Mouse (Mus musculus) urinary bladder, adult 2 months (tissue): ENCODE measurements around the gene Ackr2. TPM values are rescaled to one million over a fixed set of nuclear protein-coding genes. Genes with fewer than 3 reads are reported as not detected.

ENCODE experiments used
- DNase-seq: peaks from one replicate; pipeline ENCODE4 v3.0.0; 2022; ENCODE audit warnings: low spot score
- polyA plus RNA-seq: library from polyadenylated mRNA; depleted of rRNA; stranded (reverse); fragments of >200 nt; gene quantifications from 2 replicates; pipeline ENCODE4 v1.2.3, GENCODE M21; 2012

Gene Ackr2
- polyA plus RNA-seq, 1 experiment = 5.0 TPM

GRCm38 (mm10) chr9:121891301-121891700, 6.9 kb upstream of the Ackr2 start:
- no peak for DNase-seq

GRCm38 (mm10) chr9:121892057-121892687, 6.0 kb upstream of the Ackr2 start:
- DNase-seq = peak; percentile 17

GRCm38 (mm10) chr9:121894447-121894846, 3.7 kb upstream of the Ackr2 start:
- peak; percentile 13 for DNase-seq

- DNase-seq = peak; percentile 17
Observed at GRCm38 (mm10) chr9:121895392-121895993, 2.7 kb upstream of the Ackr2 start.

DNA sequence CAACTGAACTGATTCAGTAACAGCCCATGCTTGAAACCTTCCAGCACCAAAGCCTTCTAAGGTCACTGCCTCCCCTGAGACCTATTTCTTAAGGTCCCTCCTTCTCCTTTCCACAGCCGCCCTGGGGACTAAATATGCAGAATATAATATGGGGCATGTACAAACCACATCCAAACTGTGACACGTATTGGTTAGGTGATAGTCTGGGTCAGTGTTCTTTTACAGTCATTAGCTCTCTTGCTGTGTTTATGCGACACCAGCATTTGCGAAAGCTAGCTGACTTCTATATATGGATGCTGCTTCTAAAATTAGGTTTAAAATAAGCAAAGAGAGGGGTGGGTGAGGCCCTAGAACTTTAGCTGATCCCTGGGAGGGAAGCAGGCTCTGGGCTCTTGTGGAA, 1.3 kb upstream of the Ackr2 start:
- peak; percentile 13 for DNase-seq

DNA sequence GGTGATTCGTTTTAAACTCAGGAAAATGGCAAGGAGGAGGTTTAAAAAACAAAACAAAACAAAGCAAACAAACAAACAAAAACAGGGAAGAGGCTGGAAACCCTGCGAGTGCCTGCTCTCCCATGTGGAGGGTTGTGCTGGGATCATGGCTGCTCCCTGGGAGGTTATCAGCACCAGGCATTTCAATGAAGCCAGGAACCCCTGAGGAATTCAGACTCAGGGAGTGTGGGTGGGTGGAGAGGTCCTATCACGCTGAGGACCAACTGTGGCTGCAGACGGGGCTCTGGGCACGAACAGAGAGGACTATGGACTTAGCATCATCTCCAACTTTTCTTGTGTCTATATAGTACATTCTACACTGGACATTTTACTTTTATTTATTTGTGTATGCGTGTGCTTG, 1.2 kb downstream of the Ackr2 start:
- DNase-seq = peak; percentile 9

GRCm38 (mm10) chr9:121900282-121900855, 2.2 kb downstream of the Ackr2 start:
- DNase-seq = peak; percentile 15

DNA sequence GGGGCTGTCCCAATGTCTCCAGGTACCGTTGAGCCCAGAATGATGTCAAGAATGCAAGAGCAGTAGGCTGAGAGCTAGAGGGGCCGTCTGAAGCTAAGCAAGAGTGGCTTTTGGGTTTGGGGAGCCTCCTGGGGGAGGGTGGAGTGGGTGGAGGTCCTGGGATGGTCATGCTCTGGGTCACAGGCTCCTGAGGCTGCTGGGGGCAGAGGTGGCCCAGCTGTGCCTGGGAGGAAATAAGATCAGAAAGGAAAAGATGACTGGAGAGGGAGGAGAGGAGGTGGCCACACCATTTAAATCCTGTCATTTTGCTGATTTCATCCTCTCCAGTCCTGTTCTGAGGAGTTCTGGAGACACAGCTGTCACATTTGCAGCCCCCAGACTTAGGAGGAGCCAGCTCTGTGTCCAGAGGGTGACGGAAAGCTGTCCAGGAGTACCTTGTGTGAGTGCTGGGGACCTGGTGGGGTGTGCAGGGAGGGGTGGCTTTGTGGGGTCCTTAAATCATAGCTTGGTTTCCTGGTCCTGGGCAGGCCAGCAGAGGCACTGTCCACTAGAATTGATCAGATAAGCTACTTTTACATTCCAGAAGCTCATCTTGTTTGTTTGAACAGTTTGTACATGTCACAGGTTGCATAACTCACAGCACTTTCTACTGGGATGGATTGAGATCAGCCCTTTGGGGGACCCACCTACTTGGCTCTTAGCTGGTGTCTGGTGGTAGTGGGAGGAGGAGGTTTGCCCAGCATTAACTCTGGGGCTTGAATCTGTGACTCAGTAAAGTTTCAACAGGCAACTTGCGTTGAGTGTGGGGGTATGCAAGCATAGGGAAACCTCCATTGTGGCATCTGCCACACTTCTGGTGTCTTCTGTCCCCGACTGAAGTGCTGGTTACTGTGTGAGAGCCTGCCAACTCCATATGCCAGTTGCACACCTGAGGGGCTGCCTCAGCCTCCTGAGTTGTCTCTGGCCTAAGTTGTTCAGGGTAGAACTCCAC, 3.9 kb downstream of the Ackr2 start:
- peak; percentile 18 for DNase-seq

DNA sequence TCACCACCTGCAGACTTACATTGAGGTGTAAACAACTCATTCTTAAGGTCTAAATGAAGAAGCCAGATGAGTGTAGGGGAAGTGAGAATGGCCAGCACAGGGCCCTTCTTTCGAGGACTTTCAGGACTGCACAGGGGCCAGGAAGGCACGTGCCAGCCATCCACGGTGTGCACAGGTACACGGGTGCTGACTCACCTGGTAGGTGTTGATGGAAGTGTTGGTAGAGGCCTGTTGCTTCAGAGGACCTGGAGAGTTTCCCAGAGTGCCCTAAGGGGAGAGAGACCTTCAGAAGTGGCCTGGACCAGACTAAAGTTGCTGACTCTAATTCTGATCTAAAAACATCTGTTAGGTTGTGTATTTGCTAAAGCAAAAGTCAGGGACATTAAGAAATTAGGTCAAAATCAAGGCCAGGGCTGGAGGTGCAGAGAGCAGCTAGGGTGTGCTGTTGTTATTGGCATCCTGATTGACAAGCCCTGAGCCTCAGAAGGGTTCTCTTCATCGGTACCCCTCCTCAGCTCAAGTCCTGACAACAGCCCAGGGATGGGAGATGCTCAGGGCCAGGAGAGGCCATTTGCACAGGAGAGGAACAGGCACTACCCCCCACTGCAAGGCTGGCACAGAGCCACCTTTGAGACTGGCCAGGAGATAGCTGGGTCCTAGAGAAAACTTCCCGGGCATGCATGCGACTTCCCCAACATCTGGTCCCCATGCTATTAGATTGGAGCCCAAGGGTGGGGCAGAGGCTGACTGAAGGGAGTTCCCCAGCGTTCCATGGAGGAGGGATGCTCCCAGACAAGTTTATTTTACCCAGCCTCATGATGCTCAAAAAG, 5.5 kb downstream of the Ackr2 start:
- DNase-seq = peak; percentile 13

DNA sequence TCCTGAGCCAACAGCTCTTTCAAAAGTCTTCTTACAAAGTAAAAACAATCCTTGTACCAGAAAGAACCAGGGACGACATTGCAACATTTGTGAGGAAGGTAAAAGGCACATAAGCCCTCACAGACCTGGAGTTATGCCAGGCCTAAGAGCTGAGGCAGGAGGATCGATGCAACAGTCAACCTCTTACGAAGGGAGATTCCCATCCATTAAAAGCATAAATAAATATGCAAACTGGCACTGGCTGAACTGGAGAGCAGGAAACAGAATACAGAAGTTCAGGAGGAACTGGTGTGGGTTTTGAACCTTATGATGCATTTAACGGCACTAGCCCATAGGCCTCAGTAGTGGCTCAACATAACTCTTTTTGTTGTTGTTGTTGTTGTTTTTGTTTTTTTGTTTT, 6.2 kb downstream of the Ackr2 start:
- DNase-seq = no peak

DNA sequence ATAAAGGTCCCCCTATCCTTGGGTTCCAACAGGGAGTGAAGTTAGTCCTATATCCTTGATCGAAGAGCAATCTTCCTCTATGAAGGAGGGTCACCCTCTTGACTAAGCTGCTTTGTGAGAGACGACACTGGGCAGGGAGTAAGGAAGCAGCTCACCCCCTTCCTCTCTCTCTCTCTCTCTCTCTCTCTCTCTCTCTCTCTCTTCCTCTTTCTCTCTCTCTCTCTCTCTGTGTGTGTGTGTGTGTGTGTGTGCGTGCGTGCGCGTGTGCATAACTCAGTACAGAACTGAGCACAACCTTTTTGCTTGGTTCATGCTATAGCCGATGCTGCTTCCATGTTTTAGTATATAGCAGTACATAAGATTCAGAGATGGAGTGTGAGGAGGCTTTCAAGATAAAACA, 6.8 kb downstream of the Ackr2 start:
- DNase-seq = peak; percentile 2

DNA sequence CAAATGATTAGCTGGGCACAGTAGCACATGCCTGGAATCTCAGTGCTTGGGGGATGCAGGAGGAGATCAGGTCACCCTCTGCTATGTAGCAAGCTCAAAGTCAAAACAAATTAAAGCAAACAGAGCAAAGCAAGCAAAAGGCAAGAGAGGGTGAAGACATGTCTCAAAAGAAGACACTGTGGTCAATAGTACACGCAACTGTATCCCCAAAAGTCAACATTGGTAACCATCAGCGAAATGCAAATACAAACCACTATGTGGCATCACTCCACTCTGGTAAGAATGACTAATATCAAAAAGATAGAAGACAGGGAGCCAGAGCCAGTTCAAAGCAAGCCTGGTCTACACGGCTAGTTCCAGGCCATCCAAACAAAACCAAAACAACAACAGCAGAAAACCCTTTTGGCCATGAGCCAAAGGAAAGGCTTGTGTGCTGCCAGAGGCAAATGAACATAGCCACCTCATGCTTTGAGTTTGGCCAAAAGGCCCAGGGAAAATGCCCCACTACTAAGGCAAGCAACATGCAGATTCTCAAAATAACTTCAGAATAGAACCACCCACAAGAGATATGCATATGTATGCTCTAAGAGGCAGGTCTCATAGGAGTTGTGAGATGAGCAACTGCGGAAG, 7.5 kb downstream of the Ackr2 start:
- DNase-seq = peak; percentile 6

- peak; percentile 3 for DNase-seq
Observed at GRCm38 (mm10) chr9:121906456-121906855, 8.3 kb downstream of the Ackr2 start.

DNA sequence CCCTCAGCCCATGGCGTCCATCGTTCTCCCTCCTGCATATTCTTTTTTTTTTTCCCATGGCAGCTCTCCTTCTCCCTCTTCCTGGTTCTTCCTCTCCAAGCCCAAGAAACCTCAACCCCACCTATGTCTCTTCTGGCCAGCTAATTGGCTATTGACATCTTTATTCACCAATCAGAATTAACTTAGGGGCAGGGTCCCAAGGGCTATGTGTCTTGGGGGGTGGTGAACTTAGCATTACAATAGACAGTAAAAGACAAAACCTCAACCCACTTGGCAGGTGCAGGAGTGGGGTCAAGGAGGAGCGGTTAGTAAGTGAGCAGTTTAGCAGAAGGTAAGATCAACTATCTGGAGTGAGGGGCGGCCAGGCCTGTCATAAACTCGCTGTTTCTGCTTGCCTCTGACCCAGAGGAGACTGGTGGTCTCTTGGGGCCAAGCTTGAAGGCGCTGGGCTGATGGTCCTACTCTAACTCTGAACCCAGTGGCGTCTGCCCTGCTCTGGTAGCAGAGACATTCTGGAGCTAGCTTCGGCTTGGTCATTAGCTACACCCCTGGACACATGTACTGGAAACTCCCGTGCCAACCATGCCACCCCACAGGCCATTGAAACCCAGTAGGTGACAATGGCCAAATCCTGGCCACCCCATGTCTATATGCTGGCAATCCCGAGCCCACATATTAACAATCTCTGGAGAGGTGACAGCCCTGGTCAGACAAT, 9.4 kb downstream of the Ackr2 start:
- DNase-seq = peak; percentile 11

- peak; percentile 7 for DNase-seq
Observed at GRCm38 (mm10) chr9:121908321-121908720, 10.2 kb downstream of the Ackr2 start.

DNA sequence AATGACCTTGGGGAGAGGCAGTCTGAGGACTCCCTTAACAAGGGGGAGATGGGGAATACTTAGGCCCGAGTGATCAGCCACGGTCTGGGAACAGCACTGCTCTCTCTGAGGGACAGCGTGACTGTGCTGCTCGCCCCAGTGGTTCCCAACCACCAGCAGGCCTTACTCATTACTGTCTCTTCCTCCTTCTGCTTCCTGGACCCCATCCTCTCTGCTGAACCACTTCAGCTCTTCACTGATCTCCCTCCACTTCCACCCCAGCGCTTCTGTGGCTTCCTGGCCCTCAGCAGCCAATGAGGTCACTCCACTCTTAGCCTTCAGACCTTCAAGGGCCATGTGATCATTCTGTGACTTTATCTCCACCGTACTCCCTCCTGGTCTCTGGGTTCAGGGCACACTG, 11.5 kb downstream of the Ackr2 start:
- peak; percentile 9 for DNase-seq

DNA sequence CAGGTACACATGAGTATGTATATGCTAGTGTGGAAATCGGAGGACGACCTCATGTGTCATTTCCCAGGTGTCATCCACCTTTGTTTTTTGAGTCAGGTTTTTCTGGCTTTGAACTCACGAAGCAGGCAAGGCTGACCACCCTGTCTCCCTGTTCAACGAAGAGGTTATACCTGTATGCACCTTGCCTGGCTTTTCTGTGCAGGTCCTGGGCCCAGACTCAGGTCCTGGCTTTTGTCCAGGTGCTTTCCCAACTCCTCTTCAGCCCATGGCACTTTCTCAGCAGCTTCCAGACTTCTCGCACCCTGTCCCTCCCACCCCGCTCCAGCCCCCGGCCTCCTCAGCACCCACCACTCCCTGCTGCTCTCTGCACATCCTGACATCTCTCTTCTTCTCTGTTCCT, 13.0 kb downstream of the Ackr2 start:
- no peak for DNase-seq

GRCm38 (mm10) chr9:121912786-121913185, 14.6 kb downstream of the Ackr2 start:
- no peak for DNase-seq

DNA sequence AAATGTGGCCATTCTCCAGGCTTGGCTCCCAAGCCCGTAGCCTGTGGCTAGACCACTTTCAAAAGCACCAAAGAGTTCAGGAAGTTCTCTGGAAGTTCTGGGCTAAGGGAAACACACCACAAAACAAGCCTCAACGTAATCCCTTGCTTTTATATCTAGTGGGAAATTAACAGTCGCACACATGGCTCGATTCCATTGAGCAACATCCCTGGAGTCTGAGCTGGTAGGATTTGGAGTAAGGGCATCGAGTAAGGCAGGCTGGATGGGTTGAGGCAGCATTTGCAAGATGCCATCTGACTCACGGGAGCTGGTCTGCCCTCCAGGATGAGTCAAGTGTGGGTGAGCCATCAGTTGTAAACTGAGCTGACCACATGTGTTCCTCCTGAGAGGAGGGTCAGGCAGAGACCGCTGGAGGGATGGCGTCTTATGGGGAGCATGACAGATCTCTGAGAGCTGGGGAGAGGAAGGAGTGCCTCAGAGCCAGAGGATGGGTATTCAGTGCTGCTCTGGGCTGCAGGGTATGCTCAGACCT, 16.1 kb downstream of the Ackr2 start:
- DNase-seq = no peak

DNA sequence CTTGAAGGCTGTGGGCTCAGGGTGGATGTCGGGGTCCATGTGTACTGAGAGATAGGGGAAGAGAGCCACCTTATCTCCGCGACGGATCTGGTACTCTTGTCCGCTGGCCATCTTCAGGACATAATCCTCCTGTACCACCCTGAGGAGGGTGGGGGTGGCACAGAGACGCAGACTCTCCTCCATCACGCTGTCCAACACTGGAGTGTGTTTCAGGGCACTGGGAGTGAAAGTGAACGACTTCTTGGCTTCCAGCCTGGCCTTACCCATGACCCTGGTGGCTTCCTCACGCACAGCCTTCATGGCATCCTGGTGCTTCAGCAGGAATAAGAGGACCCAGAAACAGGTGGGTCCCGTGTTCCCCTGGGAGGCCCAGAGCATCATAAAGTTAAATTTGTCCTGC, 16.9 kb downstream of the Ackr2 start:
- DNase-seq = no peak
